Mouse (Mus musculus) frontal cortex, postnatal 25 days (tissue): ENCODE measurements around the gene Eif4a3.
"Not testable (repeated sequence)": the region's sequence is repeated elsewhere in the genome, so short reads cannot be mapped to it uniquely, and the experiment has no call there.

Source experiments
- DNase-seq, 2 experiments: peaks; one replicate each; pipeline ENCODE4 v3.0.0; 2022; ENCODE audit warnings: low spot score in 2 of 2

The Eif4a3 gene

DNA sequence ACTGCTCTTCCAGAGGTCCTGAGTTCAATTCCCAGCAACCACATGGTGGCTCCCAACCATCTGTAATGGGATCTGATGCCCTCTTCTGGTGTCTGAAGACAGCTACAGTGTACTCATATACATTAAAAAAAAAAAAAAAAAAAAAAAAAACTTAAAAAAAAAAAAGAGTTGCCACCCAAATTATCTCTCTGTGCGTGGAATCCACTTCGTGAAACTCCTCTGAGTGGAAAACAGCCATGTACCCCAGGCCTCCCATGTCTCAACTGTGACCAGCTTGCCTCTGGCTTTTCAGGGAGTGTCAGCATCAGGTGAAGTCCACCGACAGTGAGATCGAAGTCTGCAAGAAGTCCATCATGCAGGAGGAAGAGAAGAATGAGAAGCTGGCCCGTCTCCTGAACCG lies 54.3 kb downstream of the Eif4a3 start:
- DNase-seq = not testable (repeated sequence)

- no peak for DNase-seq
Observed at GRCm38 (mm10) chr11:119239480-119239879, 60.4 kb downstream of the Eif4a3 start.
